Mouse (Mus musculus) kidney, postnatal 14 days (tissue): Measurements from ENCODE around the gene Foxd1.

Experiments used
- DNase-seq: peaks from one replicate; pipeline ENCODE4 v3.0.0; 2022; ENCODE audit warnings: mixed read lengths

The Foxd1 gene

DNA sequence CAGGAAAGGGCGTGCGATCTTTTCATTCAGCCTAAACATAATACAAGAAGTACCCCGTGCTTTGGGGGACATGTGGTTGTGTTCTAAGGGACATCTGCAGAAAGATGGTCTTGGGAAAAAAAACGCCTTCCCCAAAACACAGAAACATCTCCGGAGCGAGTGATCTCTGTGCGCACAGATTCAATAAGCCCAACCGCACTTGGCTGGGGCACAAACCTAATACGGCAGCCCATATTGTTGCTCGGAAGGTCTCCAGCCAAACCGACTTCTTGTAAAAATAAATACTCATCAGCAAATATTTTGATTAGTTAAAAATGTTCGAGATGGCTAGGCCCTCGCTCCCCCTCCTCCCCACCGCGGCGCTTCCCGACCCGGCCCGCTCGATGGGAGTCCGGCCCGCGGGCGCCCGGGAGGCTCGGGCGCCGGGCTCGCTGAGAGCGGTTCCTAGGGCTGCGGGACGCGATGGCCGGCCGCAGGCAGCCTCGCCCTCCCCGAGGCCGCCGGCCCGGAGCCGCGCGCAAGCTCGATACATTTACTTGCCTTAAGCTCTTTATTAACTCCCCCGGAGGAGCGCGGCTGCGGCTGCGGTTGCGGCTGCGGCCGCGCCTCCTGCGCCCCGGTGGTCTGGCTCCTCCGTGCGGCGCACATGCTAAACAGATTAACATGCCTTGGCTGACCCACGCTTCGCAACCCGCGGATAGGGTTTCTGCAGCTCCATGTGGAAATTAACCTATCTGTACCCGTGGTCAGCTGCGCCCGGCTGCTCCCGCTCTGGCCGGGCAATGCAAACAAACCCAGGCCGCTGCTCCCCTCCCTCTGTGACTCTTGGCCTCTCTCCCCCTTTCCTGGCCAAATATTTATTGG is 37.0 kb downstream of the Foxd1 start:
- DNase-seq: peak; percentile 46

DNA sequence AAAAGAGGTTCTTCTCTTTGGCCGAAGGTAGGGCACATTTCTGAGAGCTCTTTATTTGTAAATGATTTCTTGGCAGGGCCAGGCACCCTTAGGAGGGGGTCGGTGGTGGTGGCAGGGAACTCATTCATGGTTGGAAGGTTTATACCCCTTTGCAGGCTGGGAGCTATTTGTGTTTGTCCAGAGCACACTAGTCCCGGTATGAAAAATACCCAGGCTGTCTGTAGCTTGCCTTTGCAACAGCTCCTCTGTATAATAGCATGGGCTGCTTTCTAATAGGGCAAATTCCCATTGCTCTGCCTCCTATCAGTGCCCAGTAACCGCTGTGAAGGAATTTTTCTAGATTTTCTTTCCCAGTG is 37.6 kb downstream of the Foxd1 start:
- no peak for DNase-seq

DNA sequence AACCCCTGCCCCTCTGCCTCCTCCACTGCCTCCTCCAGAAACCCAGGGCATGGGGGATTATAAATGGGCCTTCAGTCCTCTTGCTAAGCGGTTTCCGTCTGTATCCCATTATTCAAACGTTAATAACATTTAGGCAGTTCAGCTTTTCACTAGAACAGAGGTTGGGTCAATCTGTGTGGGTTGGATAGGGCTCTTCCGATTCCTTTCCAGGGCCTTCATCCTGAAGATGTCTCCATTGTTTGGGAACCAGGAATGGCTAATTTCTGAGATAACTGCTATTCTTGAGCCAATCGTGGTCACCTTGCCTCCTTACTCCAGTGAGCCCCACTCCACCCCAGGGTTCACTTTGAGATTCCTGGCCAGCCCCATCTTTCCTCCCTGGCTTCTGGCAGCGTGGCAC is 38.0 kb downstream of the Foxd1 start:
- no peak for DNase-seq

DNA sequence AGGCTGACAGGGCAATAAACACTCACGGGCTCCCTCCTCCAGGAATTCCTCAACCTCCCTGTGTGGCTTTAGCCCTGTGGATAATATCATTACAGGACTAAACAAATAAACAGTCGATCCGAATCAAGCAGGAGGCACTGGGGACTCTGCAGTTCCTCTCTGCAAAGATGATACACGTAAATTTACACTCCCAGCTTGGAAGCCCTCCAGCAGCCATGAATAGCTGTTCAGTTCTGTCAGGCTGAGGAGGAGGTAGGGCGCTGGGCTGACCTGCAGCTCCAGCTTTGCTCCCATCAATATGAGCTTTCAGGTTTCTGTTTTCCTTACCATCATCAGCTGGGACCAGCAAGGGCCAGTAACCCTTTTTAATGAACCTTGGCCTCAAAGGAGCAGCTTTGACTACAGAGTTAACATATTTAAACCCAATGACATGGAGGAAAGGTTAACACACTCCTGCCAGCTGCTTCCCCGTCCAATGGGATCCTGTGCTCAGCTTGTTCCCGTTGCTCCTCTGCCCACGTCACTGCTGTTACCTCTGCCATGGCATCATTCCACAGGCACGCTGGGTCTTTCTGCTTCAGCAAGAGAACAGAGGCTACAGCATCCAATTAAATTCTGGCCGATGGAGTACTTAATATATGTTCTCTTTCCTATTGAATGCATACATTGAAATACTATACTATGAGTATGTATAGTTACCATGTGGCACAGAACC is 39.5 kb downstream of the Foxd1 start:
- peak; percentile 25 for DNase-seq
